Mouse (Mus musculus) embryonic facial prominence, embryonic 11.5 days (tissue): ENCODE measurements around the gene Ppp1r3e. TPM values are rescaled to one million over a fixed set of nuclear protein-coding genes. Genes with fewer than 3 reads are reported as not detected.

Experiments
- ATAC-seq: fragments of 200-750 bp; cut with Nextera tagmentation; replicated peaks from 2 replicates; pipeline ENCODE4 v1.8.0; 2017; ENCODE audit warnings: low read depth; ENCODE audit not compliant: insufficient number of reproducible peaks, low FRiP score, low TSS enrichment
- DNase-seq: peaks from one replicate; pipeline ENCODE4 v3.0.0-alpha.2; 2015; ENCODE audit warnings: low spot score
- H3K27ac ChIP-seq: fragments of 300-500 bp; sonication (generic); replicated peaks from 2 replicates; pipeline ENCODE4 v1.5.1; 2014; ENCODE audit warnings: mild to moderate bottlenecking, low read depth, low read length, control low read depth
- H3K27me3 ChIP-seq: fragments of 300-500 bp; sonication (generic); 2 replicates; pipeline ENCODE4 v1.6.1; 2014; ENCODE audit warnings: mild to moderate bottlenecking, low read length, moderate library complexity, mixed read lengths; ENCODE audit not compliant: control insufficient read depth, insufficient read depth
- H3K36me3 ChIP-seq: fragments of 300-500 bp; sonication (generic); replicated peaks from 2 replicates; pipeline ENCODE4 v1.6.1; 2014; ENCODE audit warnings: low read depth, mild to moderate bottlenecking, low read length, moderate library complexity, mixed read lengths; ENCODE audit not compliant: control insufficient read depth, insufficient read depth
- H3K4me1 ChIP-seq: fragments of 300-500 bp; sonication (generic); 2 replicates; pipeline ENCODE4 v1.6.1; 2014; ENCODE audit warnings: low read length, mixed read lengths; ENCODE audit not compliant: control insufficient read depth, insufficient read depth
- H3K4me2 ChIP-seq: fragments of 300-500 bp; sonication (generic); 2 replicates; pipeline ENCODE4 v1.6.1; 2014; ENCODE audit warnings: low read depth, mild to moderate bottlenecking, control low read depth, low read length, moderate library complexity
- H3K4me3 ChIP-seq: fragments of 300-500 bp; sonication (generic); 2 replicates; pipeline ENCODE4 v1.5.1; 2014; ENCODE audit warnings: low read depth, low read length, control low read depth
- H3K9ac ChIP-seq: fragments of 300-500 bp; sonication (generic); replicated peaks from 2 replicates; pipeline ENCODE4 v1.6.1; 2014; ENCODE audit warnings: mild to moderate bottlenecking, control low read depth, low read length
- H3K9me3 ChIP-seq: fragments of 300-500 bp; sonication (generic); replicated peaks from 2 replicates; pipeline ENCODE4 v1.6.1; 2016; ENCODE audit warnings: mild to moderate bottlenecking, low read length, inconsistent platforms, mixed read lengths; ENCODE audit not compliant: control insufficient read depth
- WGBS: fragments of 180-500 bp; shearing (Covaris S2); extraction: QIAGEN DNeasy Blood & Tissue Kit; methylation state at CpG from one replicate; pipeline ENCODE4 v1.1.7; 2014; 5-methylcytosine and 5-hydroxymethylcytosine counted together
- polyA plus RNA-seq: library from polyadenylated mRNA; unstranded; fragments of >200 nt; fragmentation: Nextera tagmentation; extraction: Ambion mirVana; gene quantifications from 2 replicates; pipeline ENCODE4 v1.2.1, GENCODE M21; 2014

Ppp1r3e gene
- polyA plus RNA-seq, 1 experiment from 2014 or later, result 0.34 TPM

DNA sequence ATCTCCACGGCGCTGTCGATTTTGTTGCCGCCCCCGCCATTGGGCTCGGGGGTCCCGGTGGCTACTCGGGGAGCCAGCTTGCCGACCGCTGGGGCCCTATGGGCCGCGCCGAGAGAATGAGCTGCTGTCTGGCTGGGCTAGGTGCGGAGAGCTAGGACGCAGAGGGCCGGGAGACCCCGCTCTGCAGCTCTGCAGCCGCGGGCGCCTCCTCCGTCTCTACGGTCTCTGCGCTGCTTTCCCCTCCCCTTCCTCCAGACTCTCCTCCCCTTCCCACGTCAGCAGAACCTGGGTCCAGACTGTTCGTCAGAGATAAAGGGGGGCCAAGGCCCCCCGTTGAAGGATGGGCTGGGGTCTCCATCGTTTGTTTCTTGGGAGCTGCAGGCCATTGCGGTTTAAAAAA lies 35.5 kb upstream of the Ppp1r3e start, which contains the start of gene Slc22a17:
Gene Slc22a17, minus strand, starts transcription at position 247 of the 400 bp plus-strand sequence.
- H3K4me1 ChIP-seq, result no peaks in the 10 kb centered on the region; the same call in 1 of the 2 replicates
- no peaks in the 10 kb centered on the region for H3K27me3 ChIP-seq
- peaks cover 6% of the 10 kb centered on the region for H3K36me3 ChIP-seq
- H3K27ac ChIP-seq, result peak within 1 kb of the TSS; percentile 78
- DNase-seq (peak; percentile 93), ATAC-seq (peak; percentile 93)
- no peaks in the 10 kb centered on the region for H3K9me3 ChIP-seq
- H3K4me2 ChIP-seq, result peak within 1 kb of the TSS; percentile 98
- H3K4me3 ChIP-seq, result peak within 1 kb of the TSS; percentile 89
- 0% methylated on average over 28 of the region's 28 CpGs for WGBS
- peak within 1 kb of the TSS; percentile 87 for H3K9ac ChIP-seq

DNA sequence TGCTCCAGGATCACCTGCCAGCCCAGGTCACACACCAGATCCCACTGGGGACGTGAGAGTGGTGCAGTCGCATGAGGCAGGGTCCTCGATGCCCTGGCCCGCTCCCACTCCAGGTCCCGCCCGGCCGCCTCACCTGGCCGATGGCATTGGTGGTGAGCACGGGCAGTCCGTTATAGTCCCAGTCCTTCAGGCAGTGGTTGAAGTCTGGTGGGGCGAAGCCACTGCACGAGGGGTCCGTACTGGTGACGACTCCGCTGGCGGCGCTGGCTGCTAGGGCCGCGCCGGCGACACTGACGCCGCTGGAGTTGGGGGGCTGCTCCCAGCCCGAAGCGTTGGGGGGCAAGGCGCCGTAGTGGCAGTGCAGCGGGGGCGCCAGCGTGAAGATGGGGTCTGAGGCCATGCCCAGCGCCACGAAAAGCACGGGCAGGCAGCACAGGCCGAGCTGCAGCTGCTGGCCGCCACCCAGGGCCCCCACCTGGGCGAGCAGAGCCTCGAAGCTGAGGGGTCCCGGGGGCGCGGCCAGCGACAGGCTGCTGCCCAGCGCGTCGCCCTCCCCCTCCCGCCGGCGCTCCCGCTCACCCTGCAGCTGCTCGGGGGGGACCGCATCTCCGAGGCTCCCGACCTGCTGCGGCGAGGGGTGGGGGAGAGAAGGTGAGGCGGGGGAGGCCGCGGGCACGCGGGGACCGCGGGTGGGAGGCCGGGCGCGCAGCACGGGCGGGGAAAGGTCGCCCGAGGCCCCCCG lies 34.9 kb upstream of the Ppp1r3e start:
- H3K27ac ChIP-seq, result peak overlapping the region; percentile 78
- WGBS, result 2% methylated on average over 41 of the region's 69 CpGs
- peak overlapping the region; percentile 98 for H3K4me2 ChIP-seq
- peak overlapping the region; percentile 87 for H3K9ac ChIP-seq
- H3K27me3 ChIP-seq, result no peaks in the 10 kb centered on the region
- H3K4me3 ChIP-seq, result peak overlapping the region; percentile 89
- peak; percentile 40 for DNase-seq
- peaks cover 5% of the 10 kb centered on the region for H3K36me3 ChIP-seq
- ATAC-seq, result peak; percentile 45; the same call in 1 of the 2 replicates
- no peaks in the 10 kb centered on the region for H3K9me3 ChIP-seq
- H3K4me1 ChIP-seq, result no peaks in the 10 kb centered on the region; the same call in 1 of the 2 replicates

DNA sequence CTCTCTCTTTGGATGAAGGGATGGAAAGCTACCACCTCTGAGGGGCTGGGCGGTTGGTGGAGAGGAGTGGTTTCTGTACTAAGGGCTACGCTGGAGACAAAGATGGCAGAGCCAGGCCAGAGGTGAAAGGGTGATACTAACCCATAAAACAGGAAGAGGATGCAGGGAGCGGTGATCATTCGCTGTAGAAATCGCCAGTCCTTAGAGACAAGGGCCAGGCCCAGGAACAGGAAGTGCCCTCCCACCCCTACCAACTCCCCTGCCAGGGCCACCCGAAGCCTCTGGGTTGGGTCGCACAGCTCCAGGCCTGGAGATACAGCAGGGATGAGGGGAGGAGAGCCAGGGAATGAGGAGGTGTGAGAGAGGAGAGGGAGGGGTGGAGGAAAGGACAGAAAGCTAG lies 31.3 kb upstream of the Ppp1r3e start:
- WGBS, result 79% methylated on average over 7 of the region's 7 CpGs
- ATAC-seq (no peak), DNase-seq (no peak)
- Histone ChIP-seq H3K27ac (no peak overlapping the region), H3K4me3 (no peak overlapping the region), H3K9me3 (no peaks in the 10 kb centered on the region), H3K4me1 (no peaks in the 10 kb centered on the region; the same call in 1 of the 2 replicates), H3K4me2 (no peak overlapping the region), H3K9ac (no peak overlapping the region), H3K36me3 (no peaks in the 10 kb centered on the region; the same call in 1 of the 2 replicates), H3K27me3 (no peaks in the 10 kb centered on the region)

DNA sequence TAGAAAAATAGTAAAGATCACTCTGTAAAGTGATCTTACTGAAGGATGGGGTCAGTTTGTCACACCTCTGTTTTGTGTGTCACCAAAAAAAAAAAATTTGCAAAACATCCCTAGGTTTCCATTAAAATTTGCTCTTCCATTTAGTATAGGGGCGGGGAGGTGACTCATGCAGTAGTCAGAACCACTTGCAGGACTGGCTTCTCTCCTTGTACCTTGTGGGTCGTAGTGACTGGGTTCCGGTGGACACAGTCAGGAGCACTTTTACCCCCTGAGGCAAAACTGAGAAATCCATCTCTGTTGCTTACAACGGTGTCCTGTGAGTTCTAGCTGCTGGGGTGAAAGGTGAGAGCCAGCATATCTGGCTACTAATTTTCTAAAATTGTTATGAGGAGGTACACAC lies 26.3 kb upstream of the Ppp1r3e start:
- no peaks in the 10 kb centered on the region for H3K9me3 ChIP-seq
- ATAC-seq, result no peak
- H3K4me1 ChIP-seq, result no peaks in the 10 kb centered on the region
- H3K4me2 ChIP-seq, result no peak overlapping the region
- no peak for DNase-seq
- no peak overlapping the region for H3K4me3 ChIP-seq
- WGBS, result 82% methylated on average over 4 of the region's 4 CpGs
- H3K9ac ChIP-seq, result no peak overlapping the region
- no peaks in the 10 kb centered on the region for H3K27me3 ChIP-seq
- no peaks in the 10 kb centered on the region; the same call in 1 of the 2 replicates for H3K36me3 ChIP-seq
- H3K27ac ChIP-seq, result no peak overlapping the region

DNA sequence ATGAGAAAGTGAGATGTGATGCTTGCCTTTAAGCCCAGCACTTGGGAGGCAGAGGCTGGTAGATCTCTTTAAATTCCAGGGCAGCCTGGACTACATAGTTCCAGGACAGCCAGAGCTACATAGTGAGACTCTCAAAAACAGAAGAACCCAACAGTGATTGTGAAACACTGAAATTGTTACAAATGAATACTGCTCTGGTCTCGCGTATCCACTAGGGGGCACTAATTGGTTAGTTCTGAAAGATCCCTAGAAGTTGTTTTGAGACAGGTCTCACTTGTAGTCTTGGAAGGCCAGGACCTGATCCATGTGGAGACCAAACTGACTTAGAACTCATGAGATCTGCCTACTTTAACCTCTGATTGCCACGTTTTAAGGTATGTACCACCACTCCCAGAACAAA lies 23.0 kb upstream of the Ppp1r3e start:
- Histone ChIP-seq H3K4me1 (no peaks in the 10 kb centered on the region), H3K4me2 (no peak overlapping the region), H3K4me3 (no peak overlapping the region), H3K27me3 (no peaks in the 10 kb centered on the region), H3K36me3 (peaks cover 6% of the 10 kb centered on the region), H3K9ac (no peak overlapping the region), H3K9me3 (no peaks in the 10 kb centered on the region), H3K27ac (no peak overlapping the region)
- DNase-seq (peak; percentile 92), ATAC-seq (0 out of 2 replicates have a peak, but pooled peaks have one; percentile 42)
- 0% methylated on average over 3 of the region's 3 CpGs for WGBS

DNA sequence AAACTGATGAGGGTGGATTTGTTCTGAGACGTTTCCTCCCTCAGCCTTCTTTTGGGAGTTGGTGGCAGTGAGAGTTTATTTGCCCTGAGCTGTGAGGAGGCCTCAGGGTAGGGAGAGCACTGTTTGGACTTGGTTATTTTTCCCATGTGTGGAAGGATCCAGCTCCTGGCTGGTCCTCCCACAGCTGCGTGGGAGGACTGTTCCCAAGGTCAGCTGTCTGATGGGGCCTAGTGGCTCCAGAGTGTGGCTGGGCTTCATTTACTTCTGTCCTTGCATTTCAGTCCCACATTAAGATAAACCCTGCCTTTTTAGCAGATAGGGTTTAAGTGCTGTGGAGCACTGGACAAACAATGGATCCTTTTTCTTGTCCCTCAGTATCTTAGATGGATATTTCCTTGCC lies 20.1 kb upstream of the Ppp1r3e start:
- DNase-seq (no peak), ATAC-seq (no peak)
- Histone ChIP-seq H3K27ac (no peak overlapping the region), H3K4me3 (no peak overlapping the region), H3K9me3 (no peaks in the 10 kb centered on the region), H3K4me2 (no peak overlapping the region), H3K27me3 (no peaks in the 10 kb centered on the region), H3K4me1 (no peaks in the 10 kb centered on the region), H3K9ac (no peak overlapping the region), H3K36me3 (peaks cover 6% of the 10 kb centered on the region)
- 54% methylated on average over 2 of the region's 2 CpGs for WGBS

DNA sequence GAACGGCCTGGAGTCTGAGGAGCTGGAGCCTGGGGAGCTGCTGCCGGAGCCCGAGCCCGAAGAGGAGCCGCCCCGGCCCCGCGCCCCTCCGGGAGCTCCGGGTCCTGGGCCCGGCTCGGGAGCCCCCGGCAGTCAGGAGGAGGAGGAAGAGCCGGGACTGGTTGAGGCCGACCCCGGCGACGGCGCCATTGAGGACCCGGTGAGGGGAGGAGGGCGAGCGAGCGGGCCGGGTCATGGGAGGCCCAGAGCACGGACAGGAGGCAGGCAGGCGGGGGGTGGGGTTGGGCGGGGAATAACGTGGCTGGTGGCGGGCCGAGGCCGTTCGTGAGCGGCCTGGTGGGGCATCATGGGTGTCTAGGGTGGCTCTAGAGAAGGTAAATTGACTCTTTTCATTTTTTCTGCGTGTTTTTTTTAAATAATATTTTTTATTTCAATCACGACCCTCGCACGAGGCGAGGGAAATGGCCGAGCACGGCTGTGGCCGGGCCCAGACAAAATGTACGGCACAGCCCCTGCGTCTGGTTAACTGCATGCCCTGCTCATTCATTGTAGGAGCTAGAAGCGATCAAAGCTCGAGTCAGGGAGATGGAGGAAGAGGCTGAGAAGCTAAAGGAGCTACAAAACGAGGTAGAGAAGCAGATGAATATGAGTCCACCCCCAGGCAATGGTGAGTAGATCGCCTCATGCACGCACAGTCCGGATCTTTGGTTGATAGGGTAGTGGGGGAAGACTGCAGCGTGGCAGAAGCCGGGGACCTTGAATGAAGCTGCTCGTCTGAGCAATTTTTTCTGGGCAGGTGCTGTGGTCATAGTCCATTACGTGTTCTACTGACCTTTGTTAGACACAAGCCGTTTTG lies 17.2 kb upstream of the Ppp1r3e start:
- H3K36me3 ChIP-seq, result peaks cover 6% of the 10 kb centered on the region
- DNase-seq, result peak; percentile 48
- H3K4me1 ChIP-seq, result no peaks in the 10 kb centered on the region
- H3K27ac ChIP-seq, result peak overlapping the region; percentile 96
- peak overlapping the region; percentile 59 for H3K4me2 ChIP-seq
- no peaks in the 10 kb centered on the region for H3K27me3 ChIP-seq
- H3K9me3 ChIP-seq, result no peaks in the 10 kb centered on the region
- ATAC-seq, result peak; percentile 58
- WGBS, result under 1% methylated on average over 42 of the region's 54 CpGs
- H3K4me3 ChIP-seq, result peak overlapping the region; percentile 97
- peak overlapping the region; percentile 100 for H3K9ac ChIP-seq
